Mouse (Mus musculus): ENCODE results near the gene Gm42420. TPM values are rescaled to one million over a fixed set of nuclear protein-coding genes. Genes with fewer than 3 reads are reported as not detected.

Gene Gm42420
- polyA plus RNA-seq (2011; ENCODE audit: insufficient read depth, insufficient read length, low replicate concordance, missing spikeins) = not detected in 2 replicates

DNA sequence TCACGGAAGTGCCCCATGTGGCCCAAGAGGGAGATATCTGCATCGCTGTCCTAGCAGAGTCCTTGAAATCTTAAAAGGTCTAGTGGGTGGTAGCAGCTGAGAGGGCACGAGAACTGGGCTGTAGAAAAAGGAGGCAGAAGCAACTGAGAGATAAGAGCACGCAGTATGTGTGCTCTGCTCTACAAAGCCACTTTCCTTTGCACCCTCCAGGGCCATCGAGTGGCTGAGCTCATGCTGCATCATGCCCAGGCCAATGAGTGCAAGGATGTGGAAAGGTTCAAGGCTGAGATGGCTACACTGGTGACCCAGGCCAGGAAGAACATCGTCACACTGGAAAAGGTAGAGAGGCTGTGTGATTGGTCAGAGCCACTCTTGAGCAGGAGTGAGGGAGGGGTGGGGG lies at the start of gene Gm42420:
Gm42420 (plus strand) TSS at position 237 of the 400 bp plus-strand sequence.
- WGBS = 84% methylated on average over 6 of the region's 6 CpGs
- H3K4me1 ChIP-seq (ENCODE audit: control insufficient read depth, insufficient read depth, low read length) = no peaks in the 10 kb centered on the region
- TF ChIP-seq POLR2A (IDR thresholded peaks at IDR 0.05; ENCODE audit: borderline replicate concordance, control insufficient read depth, low read depth, low read length) (no peak), CTCF (IDR thresholded peaks at IDR 0.05; ENCODE audit: control insufficient read depth, insufficient read depth, low read length) (no peak)

DNA sequence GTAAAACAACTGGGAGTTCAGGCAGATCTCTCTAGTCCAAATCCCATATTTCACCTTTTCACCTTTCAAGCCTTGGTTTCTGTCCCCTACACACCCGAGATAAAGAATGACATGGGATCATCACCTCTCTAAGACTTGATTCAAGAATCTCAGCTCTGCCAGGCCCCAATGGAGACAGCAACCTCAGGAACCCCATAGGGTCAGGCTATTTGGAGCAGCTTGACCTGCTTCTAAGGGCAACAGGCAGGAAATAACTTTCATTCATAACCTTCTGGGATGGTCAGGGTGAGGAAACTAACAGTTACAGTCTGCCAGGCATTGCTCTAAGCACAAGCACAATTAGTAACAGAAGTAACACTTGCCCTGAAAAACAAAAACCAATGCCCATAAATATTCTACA lies 48.9 kb upstream of the Gm42420 start:
- 56% methylated on average over 1 of the region's 1 CpGs for WGBS
- Histone ChIP-seq H3K4me1 (ENCODE audit: control insufficient read depth, insufficient read depth, low read length) (peaks cover 3% of the 10 kb centered on the region; the same call in 1 of the 2 replicates), H3K27ac (ENCODE audit: control insufficient read depth, insufficient read depth, low read depth, low read length, poor library complexity) (no peak overlapping the region), H3K4me3 (replicated peaks; ENCODE audit: control insufficient read depth, low read depth, low read length) (no peak overlapping the region)
- TF ChIP-seq POLR2A (IDR thresholded peaks at IDR 0.05; ENCODE audit: borderline replicate concordance, control insufficient read depth, low read depth, low read length) (no peak), CTCF (IDR thresholded peaks at IDR 0.05; ENCODE audit: control insufficient read depth, insufficient read depth, low read length) (no peak)

More for the DNA sequence above, at the start of gene Gm42420:
- Histone ChIP-seq H3K27ac (ENCODE audit: control insufficient read depth, insufficient read depth, low read depth, low read length, poor library complexity) (no peak within 1 kb of the TSS), H3K4me3 (replicated peaks; ENCODE audit: control insufficient read depth, low read depth, low read length) (no peak within 1 kb of the TSS)

DNA sequence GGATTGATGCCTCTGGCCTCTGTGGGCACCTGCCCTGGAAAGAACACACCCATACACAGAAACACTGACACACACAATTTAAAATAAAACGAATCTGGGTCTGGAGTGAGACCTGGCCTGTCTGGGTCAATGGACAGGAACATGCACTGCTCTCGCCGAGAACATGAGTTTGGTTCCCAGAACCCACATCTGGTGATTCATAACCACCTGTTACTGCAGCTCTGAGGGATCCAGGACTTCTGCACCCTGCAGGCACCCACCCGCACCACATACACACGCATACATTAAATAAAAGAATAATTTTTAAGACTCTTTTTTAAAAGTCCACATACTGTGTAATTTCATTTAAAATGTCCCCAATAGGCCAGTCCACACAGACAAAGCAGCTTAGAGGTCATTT lies 48.3 kb upstream of the Gm42420 start:
- H3K4me3 ChIP-seq (replicated peaks; ENCODE audit: control insufficient read depth, low read depth, low read length) = no peak overlapping the region
- no peak overlapping the region for H3K27ac ChIP-seq (ENCODE audit: control insufficient read depth, insufficient read depth, low read depth, low read length, poor library complexity)
- WGBS = 87% methylated on average over 5 of the region's 5 CpGs
- TF ChIP-seq POLR2A (IDR thresholded peaks at IDR 0.05; ENCODE audit: borderline replicate concordance, control insufficient read depth, low read depth, low read length) (no peak), CTCF (IDR thresholded peaks at IDR 0.05; ENCODE audit: control insufficient read depth, insufficient read depth, low read length) (no peak)
- peaks cover 3% of the 10 kb centered on the region; the same call in 1 of the 2 replicates for H3K4me1 ChIP-seq (ENCODE audit: control insufficient read depth, insufficient read depth, low read length)

DNA sequence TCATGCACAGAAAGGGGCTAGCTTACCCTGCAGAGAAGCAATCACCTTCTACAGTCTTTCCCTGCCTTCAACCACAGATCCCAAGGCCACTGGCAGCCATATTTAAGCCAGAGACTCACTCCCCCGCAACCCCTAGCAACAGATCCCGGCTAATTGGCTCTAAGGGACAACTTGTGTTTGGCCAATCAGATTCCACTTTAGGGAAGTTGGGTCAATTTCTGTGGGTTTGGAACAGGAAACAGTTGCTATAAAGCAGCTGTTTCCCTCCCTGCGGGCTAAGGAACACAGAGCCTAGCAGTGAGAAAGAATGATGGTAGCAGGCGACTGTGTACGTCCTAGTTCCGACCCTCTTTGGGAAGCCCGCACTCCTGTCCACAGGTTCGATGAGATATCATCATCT lies 47.3 kb upstream of the Gm42420 start:
- Histone ChIP-seq H3K27ac (ENCODE audit: control insufficient read depth, insufficient read depth, low read depth, low read length, poor library complexity) (peak overlapping the region; percentile 41; the same call in 1 of the 2 replicates), H3K4me1 (ENCODE audit: control insufficient read depth, insufficient read depth, low read length) (peaks cover 3% of the 10 kb centered on the region; the same call in 1 of the 2 replicates), H3K4me3 (replicated peaks; ENCODE audit: control insufficient read depth, low read depth, low read length) (no peak overlapping the region)
- WGBS = 7% methylated on average over 8 of the region's 8 CpGs
- no peak for TF ChIP-seq POLR2A (IDR thresholded peaks at IDR 0.05; ENCODE audit: borderline replicate concordance, control insufficient read depth, low read depth, low read length)
- no peak for TF ChIP-seq CTCF (IDR thresholded peaks at IDR 0.05; ENCODE audit: control insufficient read depth, insufficient read depth, low read length)

DNA sequence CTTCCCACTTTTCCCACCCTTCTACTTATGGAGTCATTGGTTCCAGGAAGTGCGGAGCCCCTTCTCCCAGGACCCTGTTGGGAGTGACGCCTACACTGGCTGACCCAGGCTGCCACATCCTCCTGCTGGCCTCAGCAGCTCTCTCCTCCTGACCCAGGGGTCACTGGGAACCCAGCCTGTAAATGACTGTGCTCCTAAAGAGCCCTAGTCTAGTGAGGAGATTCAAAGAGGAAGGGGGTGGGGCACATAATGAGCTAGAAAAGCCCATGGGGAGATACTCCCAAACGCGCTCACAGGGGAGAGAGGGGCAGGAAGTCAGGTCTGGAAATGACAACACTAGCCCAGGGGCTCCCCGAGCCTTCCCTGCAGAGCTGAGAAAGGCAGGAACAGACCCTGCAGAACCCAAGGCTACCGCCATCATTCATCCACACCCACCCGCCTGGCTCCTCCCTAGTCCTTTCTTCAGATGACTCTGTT lies 45.8 kb upstream of the Gm42420 start:
- WGBS = 33% methylated on average over 7 of the region's 7 CpGs
- Histone ChIP-seq H3K27ac (ENCODE audit: control insufficient read depth, insufficient read depth, low read depth, low read length, poor library complexity) (no peak overlapping the region), H3K4me1 (ENCODE audit: control insufficient read depth, insufficient read depth, low read length) (peaks cover 3% of the 10 kb centered on the region; the same call in 1 of the 2 replicates), H3K4me3 (replicated peaks; ENCODE audit: control insufficient read depth, low read depth, low read length) (no peak overlapping the region)
- TF ChIP-seq POLR2A (IDR thresholded peaks at IDR 0.05; ENCODE audit: borderline replicate concordance, control insufficient read depth, low read depth, low read length) (no peak), CTCF (IDR thresholded peaks at IDR 0.05; ENCODE audit: control insufficient read depth, insufficient read depth, low read length) (no peak)

DNA sequence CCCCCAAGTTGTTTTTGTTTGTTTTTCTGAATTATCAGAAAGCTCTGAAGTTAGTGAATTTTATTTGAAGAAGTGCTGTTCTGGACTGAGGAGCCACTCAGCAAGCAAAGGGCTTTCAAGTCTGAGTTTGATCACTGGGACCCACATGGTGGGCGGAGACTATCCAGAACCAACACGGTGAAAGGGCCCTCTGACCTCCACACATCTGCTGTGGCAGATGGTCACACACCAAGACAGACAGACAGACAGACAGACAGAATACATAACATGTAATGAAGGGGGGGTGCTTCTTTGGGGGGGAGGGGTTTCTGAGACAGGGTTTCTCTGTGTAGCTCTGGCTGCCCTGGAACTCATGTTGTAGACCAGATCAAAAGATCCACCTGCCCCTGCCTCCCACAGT lies 45.0 kb upstream of the Gm42420 start:
- WGBS = 55% methylated on average over 2 of the region's 2 CpGs
- TF ChIP-seq CTCF (IDR thresholded peaks at IDR 0.05; ENCODE audit: control insufficient read depth, insufficient read depth, low read length) (no peak), POLR2A (IDR thresholded peaks at IDR 0.05; ENCODE audit: borderline replicate concordance, control insufficient read depth, low read depth, low read length) (no peak)
- H3K27ac ChIP-seq (ENCODE audit: control insufficient read depth, insufficient read depth, low read depth, low read length, poor library complexity) = no peak overlapping the region
- H3K4me1 ChIP-seq (ENCODE audit: control insufficient read depth, insufficient read depth, low read length) = peaks cover 3% of the 10 kb centered on the region; the same call in 1 of the 2 replicates
- H3K4me3 ChIP-seq (replicated peaks; ENCODE audit: control insufficient read depth, low read depth, low read length) = no peak overlapping the region

DNA sequence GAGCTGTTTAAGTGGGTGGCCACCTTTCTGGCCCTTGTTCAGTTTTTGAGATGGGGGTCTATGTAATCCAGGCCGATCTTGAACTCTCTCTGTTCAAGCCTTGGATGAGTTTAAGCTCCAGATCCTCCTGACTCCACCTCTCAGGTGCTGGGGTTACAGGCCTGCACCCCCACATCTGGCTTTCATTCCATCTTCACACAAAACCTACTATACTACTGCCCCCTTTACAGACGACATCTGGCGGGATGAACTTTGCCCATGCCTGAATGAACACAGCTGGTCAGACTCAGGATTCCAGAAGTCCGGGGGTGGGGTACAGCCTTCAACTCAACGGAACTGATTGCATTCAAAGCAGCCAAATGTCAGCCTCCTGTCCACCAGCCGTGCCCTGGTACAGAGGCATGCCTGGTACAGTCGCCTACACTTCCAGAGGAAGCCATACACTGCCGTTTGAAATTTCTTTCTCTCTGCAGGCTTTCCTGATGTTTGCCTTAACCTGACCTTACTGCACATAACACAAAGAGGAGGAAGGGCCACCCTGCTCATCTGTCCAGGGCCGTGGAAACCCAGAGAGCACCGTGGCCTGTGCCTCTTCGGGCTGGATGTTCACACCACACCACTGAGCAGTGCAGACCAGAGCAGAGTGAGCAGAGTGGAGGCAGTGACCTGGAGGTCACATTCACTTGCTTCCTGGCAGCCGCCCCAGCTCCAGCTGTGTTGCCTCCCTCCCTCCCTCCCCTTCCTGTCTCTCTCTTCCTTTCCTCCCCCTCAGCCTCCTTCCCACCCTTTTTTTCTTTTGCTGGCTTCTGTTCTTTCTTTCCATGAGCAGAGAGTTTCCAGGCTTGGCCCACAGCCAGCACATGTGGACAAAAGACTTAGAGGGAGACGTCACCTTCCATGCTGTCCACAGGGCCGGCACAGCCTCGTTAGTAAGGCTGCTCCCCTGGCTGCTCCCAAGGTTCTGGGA lies 42.6 kb upstream of the Gm42420 start:
- Histone ChIP-seq H3K27ac (ENCODE audit: control insufficient read depth, insufficient read depth, low read depth, low read length, poor library complexity) (no peak overlapping the region), H3K4me1 (ENCODE audit: control insufficient read depth, insufficient read depth, low read length) (peaks cover 3% of the 10 kb centered on the region; the same call in 1 of the 2 replicates), H3K4me3 (replicated peaks; ENCODE audit: control insufficient read depth, low read depth, low read length) (no peak overlapping the region)
- TF ChIP-seq CTCF (IDR thresholded peaks at IDR 0.05; ENCODE audit: control insufficient read depth, insufficient read depth, low read length) = no peak
- no peak for TF ChIP-seq POLR2A (IDR thresholded peaks at IDR 0.05; ENCODE audit: borderline replicate concordance, control insufficient read depth, low read depth, low read length)
- WGBS = 45% methylated on average over 15 of the region's 15 CpGs

DNA sequence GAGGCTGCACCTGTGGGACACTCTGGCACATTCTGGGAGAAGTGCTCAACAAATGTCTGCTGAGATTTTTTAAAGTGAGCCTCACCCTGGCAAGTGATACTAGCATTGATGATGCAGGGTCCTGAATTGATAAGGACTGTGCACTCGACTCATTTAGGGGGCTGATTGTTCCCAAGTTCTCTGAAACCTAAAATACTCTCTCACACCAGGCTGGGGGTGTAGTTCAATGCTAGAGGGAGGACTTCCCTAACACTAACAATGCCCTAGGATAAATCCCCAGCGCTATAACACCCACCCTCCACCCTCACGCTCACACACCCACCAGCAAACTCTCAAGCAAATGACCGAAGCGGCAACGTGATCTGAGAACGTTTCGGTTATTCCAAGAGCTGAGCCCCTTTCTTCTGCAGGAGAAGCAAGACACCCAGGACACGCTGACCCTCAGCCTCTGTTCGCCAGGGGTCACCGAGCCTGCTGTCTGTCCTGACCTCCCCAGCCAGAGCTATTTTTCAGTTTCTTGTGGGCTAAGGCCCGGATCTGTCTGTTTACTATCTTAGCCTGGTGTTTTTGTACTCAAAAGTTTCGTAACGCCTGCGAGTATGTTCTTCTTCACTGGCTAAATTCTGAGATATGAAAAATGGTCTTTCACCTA lies 41.7 kb upstream of the Gm42420 start:
- H3K4me1 ChIP-seq (ENCODE audit: control insufficient read depth, insufficient read depth, low read length) = no peaks in the 10 kb centered on the region; the same call in 1 of the 2 replicates
- no peak overlapping the region for H3K27ac ChIP-seq (ENCODE audit: control insufficient read depth, insufficient read depth, low read depth, low read length, poor library complexity)
- TF ChIP-seq CTCF (IDR thresholded peaks at IDR 0.05; ENCODE audit: control insufficient read depth, insufficient read depth, low read length) (no peak), POLR2A (IDR thresholded peaks at IDR 0.05; ENCODE audit: borderline replicate concordance, control insufficient read depth, low read depth, low read length) (no peak)
- H3K4me3 ChIP-seq (replicated peaks; ENCODE audit: control insufficient read depth, low read depth, low read length) = no peak overlapping the region
- WGBS = 73% methylated on average over 15 of the region's 15 CpGs

Data from bone marrow, adult 2 months (tissue).